Mouse (Mus musculus) neural tube, embryonic 15.5 days (tissue): ENCODE measurements at regions not wholly inside any gene's neighbourhood (a gene's known extent, or its start where the extent isn't known, plus 50 kb on each side); places are given as distances from the start of the nearest gene placed in this dataset.
"Not testable (repeated sequence)": the region's sequence is repeated elsewhere in the genome, so short reads cannot be mapped to it uniquely, and the experiment has no call there.

Source experiments
- ATAC-seq: fragments of 200-750 bp; cut with Nextera tagmentation; 2 replicates; pipeline ENCODE4 v1.8.0; 2017; ENCODE audit warnings: mild to moderate bottlenecking, moderate TSS enrichment, moderate library complexity; ENCODE audit not compliant: low FRiP score
- H3K27ac ChIP-seq: fragments of 300-500 bp; sonication (generic); replicated peaks from 2 replicates; pipeline ENCODE4 v1.5.1; 2015; ENCODE audit warnings: mild to moderate bottlenecking, inconsistent platforms
- H3K27me3 ChIP-seq: fragments of 300-500 bp; sonication (generic); replicated peaks from 2 replicates; pipeline ENCODE4 v1.6.1; 2015; ENCODE audit warnings: inconsistent platforms
- H3K36me3 ChIP-seq: fragments of 300-500 bp; sonication (generic); 2 replicates; pipeline ENCODE4 v1.6.1; 2015; ENCODE audit warnings: inconsistent platforms
- H3K4me1 ChIP-seq: fragments of 300-500 bp; sonication (generic); 2 replicates; pipeline ENCODE4 v1.6.1; 2015; ENCODE audit warnings: inconsistent platforms
- H3K4me2 ChIP-seq: fragments of 300-500 bp; sonication (generic); 2 replicates; pipeline ENCODE4 v1.6.1; 2015; ENCODE audit warnings: inconsistent platforms, mild to moderate bottlenecking, moderate library complexity
- H3K4me3 ChIP-seq: fragments of 300-500 bp; sonication (generic); replicated peaks from 2 replicates; pipeline ENCODE4 v1.5.1; 2015; ENCODE audit warnings: mild to moderate bottlenecking, inconsistent platforms
- H3K9ac ChIP-seq: fragments of 300-500 bp; sonication (generic); replicated peaks from 2 replicates; pipeline ENCODE4 v1.6.1; 2015; ENCODE audit warnings: mild to moderate bottlenecking, inconsistent platforms
- H3K9me3 ChIP-seq: fragments of 300-500 bp; sonication (generic); replicated peaks from 2 replicates; pipeline ENCODE4 v1.6.1; 2016; ENCODE audit warnings: inconsistent platforms
- WGBS: fragments of 180-500 bp; shearing (Covaris S2); methylation state at CpG from one replicate; pipeline ENCODE4 v1.1.7; 2015; ENCODE audit warnings: mixed read lengths; 5-methylcytosine and 5-hydroxymethylcytosine counted together

- no peak overlapping the region for H3K27ac ChIP-seq
- H3K9ac ChIP-seq, result no peak overlapping the region
- H3K9me3 ChIP-seq, result no peaks in the 10 kb centered on the region
- peak; percentile 72 for ATAC-seq
- no peaks in the 10 kb centered on the region for H3K36me3 ChIP-seq
- whole genome bisulfite sequencing, result 88% methylated on average over 1 of the region's 1 CpGs
- H3K4me2 ChIP-seq, result no peak overlapping the region
- no peaks in the 10 kb centered on the region for H3K27me3 ChIP-seq
- H3K4me3 ChIP-seq, result no peak overlapping the region
- no peaks in the 10 kb centered on the region for H3K4me1 ChIP-seq
Observed at GRCm38 (mm10) chr9:4994549-4995141, 198.6 kb upstream of the Gria4 start.

DNA sequence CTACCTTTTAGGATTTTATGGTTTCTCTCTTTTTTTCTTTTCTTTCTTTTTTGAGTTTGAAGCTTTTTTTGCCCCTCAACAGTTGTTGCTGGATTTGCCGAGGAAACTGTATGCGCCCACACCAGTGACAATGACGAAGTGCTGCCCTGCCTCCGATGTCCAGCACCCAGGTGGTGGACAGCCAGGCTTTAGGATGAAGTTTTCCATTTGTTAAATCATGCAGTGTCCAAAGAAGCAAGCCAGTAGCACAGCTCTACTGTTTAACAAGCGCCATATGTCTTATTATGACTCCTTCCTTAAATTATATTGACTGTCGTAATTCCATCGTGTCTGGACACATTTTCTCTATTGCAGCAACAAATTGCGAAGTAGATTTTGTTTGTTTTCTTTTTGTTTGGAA, 183.4 kb upstream of the Gria4 start:
- H3K4me1 ChIP-seq, H3K4me3 ChIP-seq, H3K9ac ChIP-seq, H3K27me3 ChIP-seq, H3K36me3 ChIP-seq, H3K9me3 ChIP-seq, H3K27ac ChIP-seq, ATAC-seq, H3K4me2 ChIP-seq: not testable (repeated sequence)
- 84% methylated on average over 8 of the region's 8 CpGs for WGBS

GRCm38 (mm10) chr9:4977537-4977936, 181.5 kb upstream of the Gria4 start:
- Histone ChIP-seq H3K9me3 (no peaks in the 10 kb centered on the region), H3K36me3 (no peaks in the 10 kb centered on the region), H3K9ac (no peak overlapping the region), H3K4me1 (no peaks in the 10 kb centered on the region), H3K4me3 (no peak overlapping the region), H3K4me2 (no peak overlapping the region), H3K27me3 (no peaks in the 10 kb centered on the region), H3K27ac (no peak overlapping the region)
- WGBS, result 92% methylated on average over 31 of the region's 31 CpGs
- no peak for ATAC-seq

- H3K9me3 ChIP-seq, result no peaks in the 10 kb centered on the region
- 70% methylated on average over 1 of the region's 1 CpGs for WGBS
- H3K4me2 ChIP-seq, result no peak overlapping the region
- no peaks in the 10 kb centered on the region for H3K36me3 ChIP-seq
- H3K4me1 ChIP-seq, result no peaks in the 10 kb centered on the region
- no peaks in the 10 kb centered on the region for H3K27me3 ChIP-seq
- no peak for ATAC-seq
- H3K4me3 ChIP-seq, result no peak overlapping the region
- H3K9ac ChIP-seq, result no peak overlapping the region
- H3K27ac ChIP-seq, result no peak overlapping the region
Observed at GRCm38 (mm10) chr9:4975073-4975472, 179.0 kb upstream of the Gria4 start.

GRCm38 (mm10) chr9:4931861-4932260, 135.8 kb upstream of the Gria4 start:
- H3K4me2 ChIP-seq, ATAC-seq, H3K4me3 ChIP-seq, H3K36me3 ChIP-seq, H3K9me3 ChIP-seq, H3K27me3 ChIP-seq, H3K27ac ChIP-seq, H3K9ac ChIP-seq, H3K4me1 ChIP-seq: not testable (repeated sequence)
- 96% methylated on average over 1 of the region's 1 CpGs for WGBS

GRCm38 (mm10) chr9:4930362-4930761, 134.3 kb upstream of the Gria4 start:
- WGBS, result 89% methylated on average over 4 of the region's 4 CpGs
- Histone ChIP-seq H3K4me2 (no peak overlapping the region), H3K27ac (no peak overlapping the region), H3K9ac (no peak overlapping the region), H3K4me3 (no peak overlapping the region), H3K36me3 (no peaks in the 10 kb centered on the region), H3K9me3 (no peaks in the 10 kb centered on the region), H3K4me1 (no peaks in the 10 kb centered on the region), H3K27me3 (no peaks in the 10 kb centered on the region)
- no peak for ATAC-seq

- no peak overlapping the region for H3K27ac ChIP-seq
- H3K36me3 ChIP-seq, result no peaks in the 10 kb centered on the region
- ATAC-seq, result no peak
- H3K4me2 ChIP-seq, result no peak overlapping the region
- WGBS, result 95% methylated on average over 2 of the region's 2 CpGs
- no peak overlapping the region for H3K9ac ChIP-seq
- 0 out of 2 replicates have a peak, but pooled peaks cover 3% of the 10 kb centered on the region for H3K9me3 ChIP-seq
- H3K27me3 ChIP-seq, result no peaks in the 10 kb centered on the region
- no peaks in the 10 kb centered on the region for H3K4me1 ChIP-seq
- no peak overlapping the region for H3K4me3 ChIP-seq
Observed at GRCm38 (mm10) chr9:4910543-4910942, 114.5 kb upstream of the Gria4 start.

GRCm38 (mm10) chr9:4885479-4885878, 89.4 kb upstream of the Gria4 start:
- no peak overlapping the region for H3K4me3 ChIP-seq
- 88% methylated on average over 1 of the region's 1 CpGs for WGBS
- H3K4me1 ChIP-seq, result no peaks in the 10 kb centered on the region
- ATAC-seq, result no peak
- H3K36me3 ChIP-seq, result no peaks in the 10 kb centered on the region
- H3K9ac ChIP-seq, result no peak overlapping the region
- H3K4me2 ChIP-seq, result no peak overlapping the region
- H3K27ac ChIP-seq, result no peak overlapping the region
- H3K27me3 ChIP-seq, result no peaks in the 10 kb centered on the region
- no peaks in the 10 kb centered on the region for H3K9me3 ChIP-seq
